Mouse (Mus musculus) MEL (cell line): ENCODE measurements at regions not wholly inside any gene's neighbourhood (a gene's known extent, or its start where the extent isn't known, plus 50 kb on each side); places are given as distances from the start of the nearest gene placed in this dataset.

Source experiments
- DNase-seq: peaks from one replicate; pipeline ENCODE4 v3.0.0; 2011; ENCODE audit warnings: low read depth, low spot score
- H3K27ac ChIP-seq: 2 replicates; pipeline ENCODE4 v1.5.1; 2012; ENCODE audit warnings: low read depth, mild to moderate bottlenecking, control low read depth, low read length, moderate library complexity; ENCODE audit not compliant: control insufficient read depth
- H3K27me3 ChIP-seq, 2 experiments: fragments of 150-350 bp in 1 of 2; sonication (generic) in 1 of 2; 2 replicates each; pipeline ENCODE4 v1.6.1; 2012; ENCODE audit warnings: low read length in 2 of 2, mild to moderate bottlenecking in 2 of 2, improper control_type of control experiment in 1 of 2, moderate library complexity in 1 of 2; ENCODE audit not compliant: insufficient read depth in 2 of 2, control insufficient read depth in 1 of 2
- H3K36me3 ChIP-seq, 2 experiments: 2 replicates each; pipeline ENCODE4 v1.6.1; 2012 to 2014; ENCODE audit warnings: low read length in 2 of 2, improper control_type of control experiment in 1 of 2, inconsistent platforms in 1 of 2, mild to moderate bottlenecking in 1 of 2; ENCODE audit not compliant: insufficient read depth in 2 of 2, control insufficient read depth in 1 of 2
- H3K4me1 ChIP-seq, 2 experiments: fragments of 150-350 bp in 1 of 2; sonication (generic) in 1 of 2; 2 replicates each; pipeline ENCODE4 v1.6.1; 2012; ENCODE audit warnings: low read length in 2 of 2, improper control_type of control experiment in 1 of 2, mild to moderate bottlenecking in 1 of 2; ENCODE audit not compliant: insufficient read depth in 2 of 2, control insufficient read depth in 1 of 2
- H3K4me3 ChIP-seq, 2 experiments: fragments of 150-350 bp in 1 of 2; sonication (generic) in 1 of 2; 2 replicates each; pipeline ENCODE4 v1.5.1; 2012; ENCODE audit warnings: low read depth in 2 of 2, low read length in 2 of 2, mild to moderate bottlenecking in 2 of 2, moderate library complexity in 2 of 2, control low read depth in 1 of 2, improper control_type of control experiment in 1 of 2; ENCODE audit not compliant: control insufficient read depth in 1 of 2, insufficient read depth in 1 of 2
- H3K79me2 ChIP-seq: 2 replicates; pipeline ENCODE4 v1.6.1; 2012; ENCODE audit warnings: mild to moderate bottlenecking, low read length, moderate library complexity; ENCODE audit not compliant: control insufficient read depth, poor library complexity, insufficient read depth
- H3K9ac ChIP-seq: 2 replicates; pipeline ENCODE4 v1.6.1; 2012; ENCODE audit warnings: low read depth, mild to moderate bottlenecking, control low read depth, low read length, moderate library complexity; ENCODE audit not compliant: control insufficient read depth, poor library complexity, severe bottlenecking
- H3K9me3 ChIP-seq: fragments of 150-350 bp; sonication (generic); replicated peaks from 2 replicates; pipeline ENCODE4 v1.6.1; 2012; ENCODE audit warnings: mild to moderate bottlenecking, low read length, improper control_type of control experiment, moderate library complexity; ENCODE audit not compliant: insufficient read depth
- BHLHE40 ChIP-seq: IDR thresholded peaks from 2 replicates; pipeline ENCODE4 v1.6.1; 2012; ENCODE audit warnings: low read depth, mild to moderate bottlenecking, inconsistent platforms, low read length, improper control_type of control experiment, borderline replicate concordance
- CHD1 ChIP-seq: IDR thresholded peaks from 2 replicates; pipeline ENCODE4 v1.6.1; 2012; ENCODE audit warnings: low read depth, mild to moderate bottlenecking, inconsistent platforms, low read length, improper control_type of control experiment
- CHD2 ChIP-seq: IDR thresholded peaks from 2 replicates; pipeline ENCODE4 v1.6.1; 2011; ENCODE audit warnings: low read length, improper control_type of control experiment
- E2F4 ChIP-seq: IDR thresholded peaks from 2 replicates; pipeline ENCODE4 v1.6.1; 2011; ENCODE audit warnings: low read depth, low read length, improper control_type of control experiment, borderline replicate concordance
- EP300 ChIP-seq, 2 experiments: IDR thresholded peaks; 2 replicates each; pipeline ENCODE4 v1.6.1; 2011; ENCODE audit warnings: improper control_type of control experiment in 2 of 2, low read length in 2 of 2, low read depth in 1 of 2, mild to moderate bottlenecking in 1 of 2
- JUND ChIP-seq: IDR thresholded peaks from 2 replicates; pipeline ENCODE4 v1.6.1; 2011; ENCODE audit warnings: low read depth, mild to moderate bottlenecking, improper control_type of control experiment, low read length
- KAT2A ChIP-seq: conservative IDR thresholded peaks from 2 replicates; pipeline ENCODE4 v1.6.1; 2012; ENCODE audit warnings: low read depth, low read length, improper control_type of control experiment, inconsistent platforms
- MYB ChIP-seq: IDR thresholded peaks from 2 replicates; pipeline ENCODE4 v1.6.1; 2011; ENCODE audit warnings: mild to moderate bottlenecking, low read depth, low read length, improper control_type of control experiment
- MYC ChIP-seq: IDR thresholded peaks from 2 replicates; pipeline ENCODE4 v1.6.1; 2011; ENCODE audit warnings: low read depth, mild to moderate bottlenecking, low read length, improper control_type of control experiment, moderate library complexity
- NELFE ChIP-seq: IDR thresholded peaks from 2 replicates; pipeline ENCODE4 v1.6.1; 2011; ENCODE audit warnings: low read depth, low read length, improper control_type of control experiment
- NRF1 ChIP-seq: IDR thresholded peaks from 2 replicates; pipeline ENCODE4 v1.6.1; 2014; ENCODE audit warnings: low read depth, mild to moderate bottlenecking, inconsistent platforms, low read length, improper control_type of control experiment, moderate library complexity; ENCODE audit not compliant: poor library complexity, insufficient read depth, severe bottlenecking
- POLR2AphosphoS5 ChIP-seq: IDR thresholded peaks from 2 replicates; pipeline ENCODE4 v1.6.1; 2012; ENCODE audit warnings: low read depth, borderline replicate concordance, mild to moderate bottlenecking, inconsistent platforms, low read length, moderate library complexity, mixed read lengths
- TAL1 ChIP-seq: IDR thresholded peaks from 2 replicates; pipeline ENCODE4 v1.6.1; 2012; ENCODE audit warnings: mild to moderate bottlenecking, inconsistent platforms, low read length, moderate library complexity, mixed read lengths
- UBTF ChIP-seq: IDR thresholded peaks from 2 replicates; pipeline ENCODE4 v1.6.1; 2012; ENCODE audit warnings: low read depth, mild to moderate bottlenecking, inconsistent platforms, low read length, improper control_type of control experiment, moderate library complexity, borderline replicate concordance; ENCODE audit not compliant: insufficient read depth
- USF2 ChIP-seq, 2 experiments: IDR thresholded peaks; 2 replicates each; pipeline ENCODE4 v1.6.1; 2011 to 2012; ENCODE audit warnings: improper control_type of control experiment in 2 of 2, low read length in 2 of 2, borderline replicate concordance in 1 of 2, inconsistent platforms in 1 of 2, low read depth in 1 of 2, mild to moderate bottlenecking in 1 of 2; ENCODE audit not compliant: insufficient read depth in 1 of 2
- ZC3H11A ChIP-seq: IDR thresholded peaks from 2 replicates; pipeline ENCODE4 v1.6.1; 2012; ENCODE audit warnings: low read depth, mild to moderate bottlenecking, inconsistent platforms, low read length, improper control_type of control experiment

DNA sequence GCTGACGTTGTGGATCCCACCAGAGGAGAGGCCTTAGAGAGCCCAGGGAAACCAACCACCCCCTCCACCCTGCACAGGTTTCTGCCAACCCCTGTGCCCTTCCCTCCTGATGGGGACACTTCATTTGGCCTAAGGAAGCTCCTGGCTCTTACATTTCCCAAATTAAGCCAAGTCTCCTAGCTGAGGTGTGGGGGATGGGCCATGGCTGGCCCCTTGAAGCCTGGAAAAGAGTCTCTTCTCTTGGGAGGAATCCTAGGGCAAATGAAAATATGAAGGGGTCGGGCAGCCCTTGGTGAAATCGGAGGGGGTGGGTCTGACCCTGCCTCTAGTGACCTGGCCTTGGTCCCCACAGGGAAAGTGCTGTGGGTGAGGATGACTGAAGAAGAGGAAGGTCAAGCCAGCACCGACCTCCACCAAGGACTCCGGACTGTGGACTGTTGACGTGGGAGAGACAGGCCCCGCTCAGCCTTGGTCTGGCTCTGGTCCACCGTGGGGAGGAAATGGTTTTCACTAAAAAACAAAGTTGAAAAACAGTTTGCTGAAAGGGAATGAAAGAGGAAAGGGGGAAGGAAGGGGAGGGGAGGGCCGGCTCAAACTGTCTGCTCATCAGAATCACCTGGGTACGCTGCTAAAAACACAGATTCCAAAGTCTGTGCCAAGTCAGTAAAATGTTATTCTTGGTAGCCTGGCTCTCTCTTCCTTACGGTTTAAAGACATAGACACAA lies 150.0 kb downstream of the Zfp36l2 start:
- no peak overlapping the region for H3K9ac ChIP-seq
- no peak for DNase-seq
- H3K9me3 ChIP-seq, result no peaks in the 10 kb centered on the region
- no peaks in the 10 kb centered on the region for H3K36me3 ChIP-seq
- H3K4me1 ChIP-seq, result no peaks in the 10 kb centered on the region
- no peak overlapping the region for H3K27ac ChIP-seq
- no peaks in the 10 kb centered on the region for H3K79me2 ChIP-seq
- H3K4me3 ChIP-seq, result no peak overlapping the region
- no peak for TF ChIP-seq ZC3H11A
- TF ChIP-seq E2F4, result no peak
- TF ChIP-seq NELFE, result no peak
- no peak for TF ChIP-seq TAL1
- TF ChIP-seq POLR2AphosphoS5, result no peak
- TF ChIP-seq KAT2A, result no peak
- TF ChIP-seq CHD2, result no peak
- TF ChIP-seq UBTF, result no peak
- TF ChIP-seq MYB, result no peak
- TF ChIP-seq MYC, result no peak
- no peak for TF ChIP-seq BHLHE40
- no peak for TF ChIP-seq CHD1
- no peak for TF ChIP-seq NRF1
- no peak for TF ChIP-seq EP300 (IDR thresholded peaks at IDR 0.05; ENCODE audit: low read depth in 1 of 2, low read length in 2 of 2)
- H3K27me3 ChIP-seq, result no peaks in the 10 kb centered on the region

DNA sequence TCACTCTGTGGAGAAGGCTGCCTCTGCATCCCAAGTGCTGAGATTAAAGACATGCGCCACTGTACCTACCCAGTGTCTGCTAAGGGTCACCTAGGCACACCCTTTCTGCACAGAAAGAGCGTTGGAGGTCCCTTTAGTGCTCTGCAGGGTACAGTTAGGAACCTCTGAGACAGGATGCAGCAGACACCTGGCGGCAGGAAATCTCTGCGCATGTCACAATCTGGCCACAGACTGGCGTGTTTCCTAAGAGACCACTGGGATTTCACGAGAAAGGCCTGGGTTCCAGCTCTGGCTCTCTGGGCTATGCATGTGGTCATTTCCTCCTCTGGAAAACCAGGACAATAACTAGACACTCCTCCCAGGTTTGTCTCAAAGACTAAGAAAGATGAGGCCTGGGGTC lies 151.7 kb downstream of the Zfp36l2 start:
- DNase-seq, result no peak
- Histone ChIP-seq H3K36me3 (no peaks in the 10 kb centered on the region), H3K9me3 (no peaks in the 10 kb centered on the region), H3K27me3 (no peaks in the 10 kb centered on the region), H3K27ac (no peak overlapping the region), H3K4me3 (no peak overlapping the region), H3K79me2 (no peaks in the 10 kb centered on the region), H3K4me1 (no peaks in the 10 kb centered on the region)
- TF ChIP-seq CHD1 (no peak), MYB (no peak), MYC (no peak), JUND (no peak), CHD2 (no peak), ZC3H11A (no peak), USF2 (IDR thresholded peaks at IDR 0.05; ENCODE audit: borderline replicate concordance in 1 of 2, insufficient read depth in 1 of 2, low read depth in 1 of 2, low read length in 2 of 2) (no peak)
- TF ChIP-seq, all 39 proteins: peak for 0
- H3K9ac ChIP-seq, result no peak overlapping the region
